Mouse (Mus musculus): Measurements from ENCODE around the gene Zbtb8a.

Gene Zbtb8a

DNA sequence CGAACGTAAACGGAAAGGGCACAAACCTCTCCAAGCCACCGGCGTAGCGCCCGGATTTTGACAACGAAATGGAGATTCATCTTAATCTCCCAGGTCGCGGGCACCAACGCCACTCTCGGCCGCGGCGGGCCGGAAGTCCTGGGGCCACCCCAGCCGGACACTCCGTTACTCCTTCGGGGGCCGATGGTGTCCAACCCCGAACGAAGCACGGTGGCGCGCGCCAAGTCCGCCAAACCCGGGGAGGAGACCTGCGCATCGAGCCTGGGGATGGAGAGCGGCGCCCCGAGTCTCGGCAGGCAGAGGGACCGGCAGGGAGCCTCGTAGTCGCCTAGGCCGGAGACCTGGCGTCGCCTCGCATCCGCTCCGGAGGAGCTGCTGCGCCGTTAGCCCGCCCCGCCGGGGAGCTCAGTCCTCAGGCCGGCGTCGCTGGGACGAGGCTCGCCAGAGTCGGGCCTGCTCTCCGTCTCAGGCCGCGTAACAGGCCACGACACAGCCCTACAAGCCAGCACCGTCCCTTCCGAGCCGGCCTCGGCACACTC is 43.2 kb downstream of the Zbtb8a start:
- DNase-seq, result no peak

- DNase-seq, result no peak
These were observed 45.1 kb downstream of the Zbtb8a start for GRCm38 (mm10) chr4:129332846-129333245.

GRCm38 (mm10) chr4:129326191-129326590 is 51.7 kb downstream of the Zbtb8a start:
- DNase-seq, result no peak

- no peak for DNase-seq
These were observed 53.2 kb downstream of the Zbtb8a start for GRCm38 (mm10) chr4:129324756-129325155.

DNA sequence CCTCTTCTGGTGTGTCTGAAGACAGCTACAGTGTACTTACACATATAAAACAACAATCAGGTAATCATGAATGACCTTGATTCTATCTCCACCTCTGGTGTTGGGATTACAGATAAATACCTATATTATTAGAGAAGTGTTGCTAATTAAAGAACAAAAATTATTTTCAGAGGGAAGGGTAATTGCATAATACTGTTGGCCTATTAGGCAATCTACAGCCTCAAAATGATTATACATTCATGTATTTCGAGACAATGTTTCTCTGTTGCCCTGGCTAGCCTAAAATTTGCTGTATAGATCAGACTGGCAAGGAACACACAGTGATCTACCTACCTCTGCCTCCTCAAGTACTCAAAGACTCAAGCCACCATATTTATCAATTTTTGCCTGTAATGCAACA is 54.4 kb downstream of the Zbtb8a start:
- DNase-seq, result no peak

- DNase-seq, result no peak
These were observed 55.9 kb downstream of the Zbtb8a start for GRCm38 (mm10) chr4:129322042-129322441.

- no peak for DNase-seq
These were observed 57.0 kb downstream of the Zbtb8a start for GRCm38 (mm10) chr4:129320876-129321275.

GRCm38 (mm10) chr4:129313886-129314285 is 64.0 kb downstream of the Zbtb8a start:
- no peak for DNase-seq

GRCm38 (mm10) chr4:129307936-129308335 is 70.0 kb downstream of the Zbtb8a start:
- DNase-seq, result no peak

DNA sequence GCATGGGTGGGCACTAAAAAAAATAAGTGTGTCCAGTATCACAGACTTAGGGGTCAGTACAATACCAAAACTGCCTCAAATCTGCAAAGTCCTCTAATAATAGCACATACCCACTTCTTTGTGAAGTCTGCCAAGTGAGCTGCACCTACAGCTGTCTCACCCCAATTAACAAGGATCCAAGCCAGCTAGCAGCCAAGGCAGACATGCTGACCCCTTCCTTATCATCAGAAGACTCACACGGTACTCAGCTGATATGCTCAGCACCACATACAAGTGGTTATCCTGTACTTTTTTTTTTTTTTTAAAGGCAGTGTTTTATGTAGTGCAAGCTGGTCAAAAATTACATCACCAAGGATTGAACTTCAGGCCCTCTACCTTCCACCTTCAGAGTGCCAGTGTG is 73.6 kb downstream of the Zbtb8a start:
- no peak for DNase-seq

DNA sequence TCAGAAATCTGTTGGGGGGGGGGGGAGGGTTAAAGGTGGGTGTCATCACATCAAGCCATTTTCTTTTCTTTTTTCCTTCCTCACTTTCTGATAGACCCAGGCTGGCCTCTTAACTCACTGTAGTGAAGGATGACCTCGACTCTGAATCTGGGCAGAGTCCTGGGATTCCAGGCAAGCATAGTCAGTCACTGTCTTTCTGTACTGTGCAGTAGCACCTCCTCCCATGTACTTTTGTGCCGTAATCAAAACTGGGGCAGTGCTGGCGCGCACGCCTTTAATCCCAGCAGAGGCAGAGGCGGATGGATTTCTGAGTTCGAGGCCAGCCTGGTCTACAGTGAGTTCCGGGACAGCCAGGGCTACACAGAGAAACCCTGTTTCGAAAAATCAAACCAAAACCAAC is 74.1 kb downstream of the Zbtb8a start:
- DNase-seq, result no peak
